Mouse (Mus musculus): ENCODE measurements at regions not wholly inside any gene's neighbourhood (a gene's known extent, or its start where the extent isn't known, plus 50 kb on each side); places are given as distances from the start of the nearest gene placed in this dataset.

DNA sequence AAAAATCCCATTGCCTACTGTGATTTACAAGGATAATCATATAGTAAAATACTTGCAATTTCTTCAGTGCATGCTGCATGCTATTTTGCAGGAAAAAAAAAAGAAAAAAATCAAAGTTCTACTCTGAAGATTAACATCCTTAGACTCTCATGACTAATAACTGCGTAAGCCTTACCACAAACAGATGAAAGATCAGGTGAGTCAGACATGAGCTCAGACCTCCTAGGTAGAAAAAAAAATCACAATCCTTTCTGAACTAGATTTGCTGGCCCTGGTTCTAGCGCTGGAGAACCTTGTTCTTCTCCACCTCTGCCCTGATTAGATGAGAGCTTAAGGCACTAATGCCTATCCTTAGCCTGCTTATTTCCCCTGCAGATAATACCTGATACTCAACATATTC is 96.1 kb upstream of the Snap25 start:
- H3K36me3 ChIP-seq (ENCODE audit: control insufficient read depth in 1 of 2, insufficient read depth in 2 of 2, low read length in 2 of 2) = no peaks in the 10 kb centered on the region
- H3K4me3 ChIP-seq (ENCODE audit: control insufficient read depth in 1 of 2, insufficient read depth in 1 of 2, low read depth in 2 of 2, low read length in 2 of 2) = no peak overlapping the region
- no peak for DNase-seq (ENCODE audit: low read depth, low spot score)
- no peak overlapping the region for H3K9ac ChIP-seq (ENCODE audit: control insufficient read depth, low read depth, low read length, poor library complexity, severe bottlenecking)
- no peaks in the 10 kb centered on the region for H3K79me2 ChIP-seq (ENCODE audit: control insufficient read depth, insufficient read depth, low read length, poor library complexity)
- H3K4me1 ChIP-seq (ENCODE audit: control insufficient read depth in 1 of 2, insufficient read depth in 2 of 2, low read length in 2 of 2) = no peaks in the 10 kb centered on the region
- H3K27me3 ChIP-seq (ENCODE audit: control insufficient read depth in 1 of 2, insufficient read depth in 2 of 2, low read length in 2 of 2) = no peaks in the 10 kb centered on the region
- TF ChIP-seq POLR2A (IDR thresholded peaks at IDR 0.05; ENCODE audit: control insufficient read depth in 1 of 2, insufficient read depth in 1 of 2, low read depth in 1 of 2, low read length in 2 of 2, poor library complexity in 1 of 2) (no peak), RAD21 (IDR thresholded peaks at IDR 0.05; ENCODE audit: low read depth, low read length) (no peak), BHLHE40 (IDR thresholded peaks at IDR 0.05; ENCODE audit: borderline replicate concordance, low read depth, low read length) (no peak), EP300 (IDR thresholded peaks at IDR 0.05; ENCODE audit: low read depth in 1 of 2, low read length in 2 of 2) (no peak), GATA1 (IDR thresholded peaks at IDR 0.05; ENCODE audit: low read depth, low read length) (no peak), GABPA (IDR thresholded peaks at IDR 0.05; ENCODE audit: low read depth, low read length) (no peak), UBTF (IDR thresholded peaks at IDR 0.05; ENCODE audit: borderline replicate concordance, insufficient read depth, low read depth, low read length) (no peak), E2F4 (IDR thresholded peaks at IDR 0.05; ENCODE audit: borderline replicate concordance, low read depth, low read length) (no peak), CHD2 (IDR thresholded peaks at IDR 0.05; ENCODE audit: low read length) (no peak)
- H3K27ac ChIP-seq (ENCODE audit: control insufficient read depth, low read depth, low read length) = no peak overlapping the region
- no peaks in the 10 kb centered on the region for H3K9me3 ChIP-seq (replicated peaks; ENCODE audit: insufficient read depth, low read length)

DNA sequence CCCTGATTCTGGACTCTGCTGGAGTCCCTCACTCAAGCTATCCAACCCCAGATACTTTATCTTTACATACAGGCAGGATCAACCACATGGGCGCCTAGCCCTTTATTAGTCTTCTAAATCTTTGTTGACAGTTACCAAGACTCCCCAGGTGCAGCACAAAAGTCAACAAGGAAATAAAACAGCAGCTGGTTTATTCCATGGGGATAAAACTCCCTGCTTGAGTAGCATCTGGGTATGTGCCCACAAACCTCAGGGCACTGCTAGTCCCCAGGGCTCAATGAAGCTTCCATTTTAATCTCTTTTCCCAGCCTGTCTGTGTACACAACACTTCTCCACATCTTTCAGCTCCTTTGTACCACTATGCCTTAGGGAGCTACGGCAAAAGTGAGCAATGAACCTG is 95.1 kb upstream of the Snap25 start:
- no peak for TF ChIP-seq TCF12 (IDR thresholded peaks at IDR 0.05; ENCODE audit: low read depth, low read length)
- no peak for TF ChIP-seq UBTF (IDR thresholded peaks at IDR 0.05; ENCODE audit: borderline replicate concordance, insufficient read depth, low read depth, low read length)
- no peak for TF ChIP-seq CHD1 (IDR thresholded peaks at IDR 0.05; ENCODE audit: low read depth, low read length)
- no peak for TF ChIP-seq MYB (IDR thresholded peaks at IDR 0.05; ENCODE audit: low read depth, low read length)
- no peak for TF ChIP-seq KAT2A (conservative IDR thresholded peaks at IDR 0.05; ENCODE audit: low read depth, low read length)
- no peak for TF ChIP-seq ZMIZ1 (IDR thresholded peaks at IDR 0.05; ENCODE audit: low read depth, low read length)
- no peak for TF ChIP-seq ELF1 (IDR thresholded peaks at IDR 0.05; ENCODE audit: low read depth, low read length)
- TF ChIP-seq HCFC1 (IDR thresholded peaks at IDR 0.05; ENCODE audit: low read depth, low read length) = no peak
- no peak for TF ChIP-seq POLR2AphosphoS5 (IDR thresholded peaks at IDR 0.05; ENCODE audit: borderline replicate concordance, low read depth, low read length)
- TF ChIP-seq JUND (IDR thresholded peaks at IDR 0.05; ENCODE audit: low read depth, low read length) = no peak
- TF ChIP-seq NRF1 (IDR thresholded peaks at IDR 0.05; ENCODE audit: insufficient read depth, low read depth, low read length, poor library complexity, severe bottlenecking) = no peak
- no peak for TF ChIP-seq NELFE (IDR thresholded peaks at IDR 0.05; ENCODE audit: low read depth, low read length)
- TF ChIP-seq BHLHE40 (IDR thresholded peaks at IDR 0.05; ENCODE audit: borderline replicate concordance, low read depth, low read length) = no peak
- no peak for TF ChIP-seq CHD2 (IDR thresholded peaks at IDR 0.05; ENCODE audit: low read length)
- no peak for TF ChIP-seq TBP (IDR thresholded peaks at IDR 0.05; ENCODE audit: low read depth, low read length)
- no peak for TF ChIP-seq MAZ (IDR thresholded peaks at IDR 0.05; ENCODE audit: low read depth, low read length)
- TF ChIP-seq GABPA (IDR thresholded peaks at IDR 0.05; ENCODE audit: low read depth, low read length) = no peak
- TF ChIP-seq POLR2A (IDR thresholded peaks at IDR 0.05; ENCODE audit: control insufficient read depth in 1 of 2, insufficient read depth in 1 of 2, low read depth in 1 of 2, low read length in 2 of 2, poor library complexity in 1 of 2) = no peak
- Histone ChIP-seq H3K4me1 (ENCODE audit: control insufficient read depth in 1 of 2, insufficient read depth in 2 of 2, low read length in 2 of 2) (no peaks in the 10 kb centered on the region), H3K36me3 (ENCODE audit: control insufficient read depth in 1 of 2, insufficient read depth in 2 of 2, low read length in 2 of 2) (no peaks in the 10 kb centered on the region), H3K27ac (ENCODE audit: control insufficient read depth, low read depth, low read length) (no peak overlapping the region), H3K27me3 (ENCODE audit: control insufficient read depth in 1 of 2, insufficient read depth in 2 of 2, low read length in 2 of 2) (no peaks in the 10 kb centered on the region), H3K9me3 (replicated peaks; ENCODE audit: insufficient read depth, low read length) (no peaks in the 10 kb centered on the region), H3K9ac (ENCODE audit: control insufficient read depth, low read depth, low read length, poor library complexity, severe bottlenecking) (no peak overlapping the region), H3K4me3 (ENCODE audit: control insufficient read depth in 1 of 2, insufficient read depth in 1 of 2, low read depth in 2 of 2, low read length in 2 of 2) (no peak overlapping the region), H3K79me2 (ENCODE audit: control insufficient read depth, insufficient read depth, low read length, poor library complexity) (no peaks in the 10 kb centered on the region)
- DNase-seq (ENCODE audit: low read depth, low spot score) = no peak

Data from MEL (cell line).